Mouse (Mus musculus): ENCODE results near the gene Dnajc21.

- TF ChIP-seq CTCF (IDR thresholded peaks at IDR 0.05; ENCODE audit: borderline replicate concordance, insufficient read depth, low read length) = no peak
- TF ChIP-seq POLR2A (IDR thresholded peaks at IDR 0.05; ENCODE audit: low read depth, low read length) = no peak
Measured at GRCm38 (mm10) chr15:10468761-10469160, 1.6 kb downstream of the Dnajc21 start.
